Mouse (Mus musculus) kidney, embryonic 14.5 days (tissue): ENCODE results near the gene Inhbb. TPM values are rescaled to one million over a fixed set of nuclear protein-coding genes. Genes with fewer than 3 reads are reported as not detected.

ENCODE experiments used
- ATAC-seq: fragments of 200-750 bp; cut with Nextera tagmentation; 2 replicates; pipeline ENCODE4 v1.8.0; 2017; ENCODE audit warnings: moderate number of reproducible peaks, mild to moderate bottlenecking, moderate TSS enrichment, moderate library complexity; ENCODE audit not compliant: low FRiP score, low TSS enrichment
- H3K27ac ChIP-seq: fragments of 300-500 bp; sonication (generic); 2 replicates; pipeline ENCODE4 v1.5.1; 2014; ENCODE audit warnings: low read depth, mild to moderate bottlenecking, low read length, moderate library complexity, mixed read lengths
- H3K27me3 ChIP-seq: fragments of 300-500 bp; sonication (generic); 2 replicates; pipeline ENCODE4 v1.6.1; 2014; ENCODE audit warnings: mild to moderate bottlenecking, low read length; ENCODE audit not compliant: control insufficient read depth, insufficient read depth
- H3K36me3 ChIP-seq: fragments of 300-500 bp; sonication (generic); 2 replicates; pipeline ENCODE4 v1.6.1; 2014; ENCODE audit warnings: low read length, mixed read lengths; ENCODE audit not compliant: control insufficient read depth, insufficient read depth
- H3K4me1 ChIP-seq: fragments of 300-500 bp; sonication (generic); 2 replicates; pipeline ENCODE4 v1.6.1; 2014; ENCODE audit warnings: low read length, mixed read lengths; ENCODE audit not compliant: control insufficient read depth, insufficient read depth
- H3K4me2 ChIP-seq: fragments of 300-500 bp; sonication (generic); replicated peaks from 2 replicates; pipeline ENCODE4 v1.6.1; 2014; ENCODE audit warnings: low read depth, mild to moderate bottlenecking, low read length
- H3K4me3 ChIP-seq: fragments of 300-500 bp; sonication (generic); 2 replicates; pipeline ENCODE4 v1.5.1; 2014; ENCODE audit warnings: mild to moderate bottlenecking, low read length
- H3K9ac ChIP-seq: fragments of 300-500 bp; sonication (generic); 2 replicates; pipeline ENCODE4 v1.6.1; 2014; ENCODE audit warnings: low read depth, mild to moderate bottlenecking, low read length, moderate library complexity
- H3K9me3 ChIP-seq: fragments of 300-500 bp; sonication (generic); 2 replicates; pipeline ENCODE4 v1.6.1; 2016; ENCODE audit warnings: low read length; ENCODE audit not compliant: control insufficient read depth
- WGBS: fragments of 180-500 bp; shearing (Covaris S2); extraction: QIAGEN DNeasy Blood & Tissue Kit; methylation state at CpG from one replicate; pipeline ENCODE4 v1.1.7; 2014; 5-methylcytosine and 5-hydroxymethylcytosine counted together
- polyA plus RNA-seq: library from polyadenylated mRNA; unstranded; fragments of >200 nt; fragmentation: Nextera tagmentation; extraction: Ambion mirVana; gene quantifications from 2 replicates; pipeline ENCODE4 v1.2.1, GENCODE M21; 2014

Gene Inhbb
- polyA plus RNA-seq, 1 experiment from 2014 or later = 0.16 TPM

- no peaks in the 10 kb centered on the region for H3K36me3 ChIP-seq
- H3K4me1 ChIP-seq = no peaks in the 10 kb centered on the region
- no peak overlapping the region for H3K9ac ChIP-seq
- no peak overlapping the region for H3K27ac ChIP-seq
- H3K27me3 ChIP-seq = no peaks in the 10 kb centered on the region
- no peak overlapping the region for H3K4me2 ChIP-seq
- 81% methylated on average over 7 of the region's 7 CpGs for WGBS
- H3K9me3 ChIP-seq = no peaks in the 10 kb centered on the region
- ATAC-seq = no peak
- H3K4me3 ChIP-seq = no peak overlapping the region
Measured at GRCm38 (mm10) chr1:119397839-119398238, 24.2 kb downstream of the Inhbb start.

- WGBS = 57% methylated on average over 3 of the region's 3 CpGs
- Histone ChIP-seq H3K4me2 (no peak overlapping the region), H3K9ac (no peak overlapping the region), H3K4me1 (no peaks in the 10 kb centered on the region; the same call in 1 of the 2 replicates), H3K27me3 (no peaks in the 10 kb centered on the region), H3K9me3 (no peaks in the 10 kb centered on the region), H3K27ac (no peak overlapping the region), H3K4me3 (no peak overlapping the region), H3K36me3 (no peaks in the 10 kb centered on the region)
- no peak for ATAC-seq
Measured at GRCm38 (mm10) chr1:119391311-119391710, 30.7 kb downstream of the Inhbb start.

- Histone ChIP-seq H3K27ac (no peak overlapping the region), H3K27me3 (no peaks in the 10 kb centered on the region), H3K4me2 (no peak overlapping the region), H3K36me3 (no peaks in the 10 kb centered on the region), H3K9me3 (no peaks in the 10 kb centered on the region), H3K4me1 (no peaks in the 10 kb centered on the region; the same call in 1 of the 2 replicates), H3K4me3 (no peak overlapping the region), H3K9ac (no peak overlapping the region)
- ATAC-seq = no peak
- 68% methylated on average over 4 of the region's 4 CpGs for WGBS
Measured at GRCm38 (mm10) chr1:119390676-119391075, 31.4 kb downstream of the Inhbb start.

- H3K4me2 ChIP-seq = no peak overlapping the region
- no peak for ATAC-seq
- no peaks in the 10 kb centered on the region; the same call in 1 of the 2 replicates for H3K4me1 ChIP-seq
- H3K36me3 ChIP-seq = no peaks in the 10 kb centered on the region
- H3K4me3 ChIP-seq = no peak overlapping the region
- no peaks in the 10 kb centered on the region for H3K27me3 ChIP-seq
- no peak overlapping the region for H3K27ac ChIP-seq
- 66% methylated on average over 7 of the region's 7 CpGs for WGBS
- no peaks in the 10 kb centered on the region for H3K9me3 ChIP-seq
- no peak overlapping the region for H3K9ac ChIP-seq
Measured at GRCm38 (mm10) chr1:119389771-119390500, 32.1 kb downstream of the Inhbb start.

- peak; percentile 58 for ATAC-seq
- 4% methylated on average over 19 of the region's 19 CpGs for WGBS
- Histone ChIP-seq H3K27ac (no peak overlapping the region), H3K4me3 (no peak overlapping the region; the same call in 1 of the 2 replicates), H3K27me3 (no peaks in the 10 kb centered on the region), H3K36me3 (no peaks in the 10 kb centered on the region), H3K4me1 (no peaks in the 10 kb centered on the region; the same call in 1 of the 2 replicates), H3K4me2 (peak overlapping the region; percentile 31), H3K9me3 (no peaks in the 10 kb centered on the region), H3K9ac (no peak overlapping the region)
Measured at GRCm38 (mm10) chr1:119388664-119389396, 33.2 kb downstream of the Inhbb start.

- Histone ChIP-seq H3K9ac (no peak overlapping the region), H3K27me3 (no peaks in the 10 kb centered on the region), H3K27ac (no peak overlapping the region), H3K4me1 (no peaks in the 10 kb centered on the region; the same call in 1 of the 2 replicates), H3K4me2 (no peak overlapping the region), H3K36me3 (no peaks in the 10 kb centered on the region), H3K4me3 (no peak overlapping the region), H3K9me3 (no peaks in the 10 kb centered on the region)
- 86% methylated on average over 3 of the region's 3 CpGs for WGBS
- no peak for ATAC-seq
Measured at GRCm38 (mm10) chr1:119386306-119386705, 35.7 kb downstream of the Inhbb start.

- no peak overlapping the region for H3K9ac ChIP-seq
- 78% methylated on average over 10 of the region's 10 CpGs for WGBS
- H3K27me3 ChIP-seq = no peaks in the 10 kb centered on the region
- ATAC-seq = no peak
- no peak overlapping the region for H3K4me3 ChIP-seq
- no peaks in the 10 kb centered on the region for H3K9me3 ChIP-seq
- H3K4me2 ChIP-seq = no peak overlapping the region
- no peak overlapping the region for H3K27ac ChIP-seq
- no peaks in the 10 kb centered on the region for H3K36me3 ChIP-seq
- H3K4me1 ChIP-seq = no peaks in the 10 kb centered on the region; the same call in 1 of the 2 replicates
Measured at GRCm38 (mm10) chr1:119383916-119384315, 38.1 kb downstream of the Inhbb start.

GRCm38 (mm10) chr1:119380609-119381008, 41.4 kb downstream of the Inhbb start:
- Histone ChIP-seq H3K9me3 (no peaks in the 10 kb centered on the region; the same call in 1 of the 2 replicates), H3K4me3 (no peak overlapping the region), H3K4me1 (no peaks in the 10 kb centered on the region), H3K27ac (no peak overlapping the region), H3K36me3 (no peaks in the 10 kb centered on the region), H3K9ac (no peak overlapping the region), H3K27me3 (no peaks in the 10 kb centered on the region), H3K4me2 (no peak overlapping the region)
- ATAC-seq = no peak
- 79% methylated on average over 4 of the region's 4 CpGs for WGBS

- H3K4me3 ChIP-seq = no peak overlapping the region
- WGBS = 74% methylated on average over 4 of the region's 5 CpGs
- no peaks in the 10 kb centered on the region; the same call in 1 of the 2 replicates for H3K9me3 ChIP-seq
- H3K9ac ChIP-seq = no peak overlapping the region
- H3K27ac ChIP-seq = no peak overlapping the region
- ATAC-seq = no peak
- H3K4me2 ChIP-seq = no peak overlapping the region
- no peaks in the 10 kb centered on the region for H3K36me3 ChIP-seq
- H3K27me3 ChIP-seq = no peaks in the 10 kb centered on the region
- no peaks in the 10 kb centered on the region for H3K4me1 ChIP-seq
Measured at GRCm38 (mm10) chr1:119375376-119375775, 46.7 kb downstream of the Inhbb start.
